Mouse (Mus musculus): Measurements from ENCODE around the gene Sft2d1.

DNA sequence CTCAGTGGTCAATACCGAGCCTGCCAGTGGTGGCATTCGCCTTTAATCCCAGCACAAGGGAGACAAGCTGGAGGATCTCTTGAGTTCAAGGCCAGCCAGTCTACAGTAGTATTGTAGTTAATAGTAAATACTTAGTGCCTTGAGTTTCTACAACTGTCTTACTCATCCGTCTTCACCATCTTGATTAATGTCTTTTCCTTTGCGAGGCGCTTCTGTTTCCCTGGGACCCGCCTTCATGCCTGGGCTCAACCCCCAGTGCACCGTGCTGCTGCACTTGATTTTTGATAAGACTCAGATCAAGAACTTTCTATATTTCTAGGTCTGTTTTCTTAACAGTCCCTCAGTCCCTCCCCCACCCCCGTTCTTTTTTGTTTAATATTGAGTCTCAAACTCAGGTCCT lies 25.8 kb upstream of the Sft2d1 start:
- TF ChIP-seq CTCF (IDR thresholded peaks at IDR 0.05; ENCODE audit: borderline replicate concordance, control insufficient read depth, extremely low read depth, insufficient read depth, low read length, poor library complexity) (no peak), POLR2A (IDR thresholded peaks at IDR 0.05; ENCODE audit: control insufficient read depth, extremely low read depth, insufficient read depth, low read length, poor library complexity) (no peak)

Data from thymus, adult 2 months (tissue).